In genomic region chr6:65079139-65079538, GRCm38 (mm10) we compare ENCODE assay signal across 8 mouse cellular contexts. TPM values are rescaled to one million over a fixed set of nuclear protein-coding genes. Genes with fewer than 3 reads are reported as not detected.
DNase-seq lines count a peak whose midpoint lies in the region; ATAC-seq and TF ChIP-seq lines count a peak whose summit lies in the region.
"Had no signal": no experiment of that assay in that cellular context is flagged by ENCODE, and none has a peak within 500 bp of the region (broad histone marks: within the 10 kb centered on the region; RNA-seq: fewer than 3 reads in every experiment).

No protein-coding gene starts in this region.

- TF ChIP-seq POLR2A in cerebellum, adult 2 months (IDR thresholded peaks at IDR 0.05; ENCODE audit: borderline replicate concordance, insufficient read depth, low read length): no peak

- peak; percentile 71 for ATAC-seq in CD4-positive, CD25-positive, alpha-beta regulatory T cell, adult 4 months
- ATAC-seq in megakaryocyte, adult 5-6 weeks (ENCODE audit: poor library complexity, severe bottlenecking): peak; percentile 52; the same call in 1 of the 2 replicates

- 83% methylated on average over 1 of the region's 1 CpGs for WGBS in cerebellum, adult 2 months

- no peaks in the 10 kb centered on the region for H3K27me3 ChIP-seq in cerebellum, adult 2 months (ENCODE audit: control insufficient read depth, insufficient read depth, low read length)

- no peak overlapping the region for H3K27ac ChIP-seq in cerebellum, adult 2 months (ENCODE audit: insufficient read depth, low read length)

- no peak for TF ChIP-seq CTCF in cerebellum, adult 2 months (IDR thresholded peaks at IDR 0.05; ENCODE audit: borderline replicate concordance, insufficient read depth, low read depth, low read length)

- H3K4me3 ChIP-seq in cerebellum, adult 2 months (replicated peaks; ENCODE audit: insufficient read depth, low read depth, low read length): no peak overlapping the region

- DNase-seq in kidney, postnatal 36 days: peak; percentile 4
- DNase-seq in kidney, postnatal 10 days: no peak
- DNase-seq in MN1 (ENCODE audit: low spot score): peak; percentile 15
- DNase-seq in right cerebral cortex, adult 2 months (ENCODE audit: low spot score in 2 of 2): no peak
- no peak for DNase-seq in cerebellum, adult 2 months
- DNase-seq: right cerebral cortex, adult 18-20 months had no signal

- H3K4me1 ChIP-seq in cerebellum, adult 2 months (ENCODE audit: control insufficient read depth, insufficient read depth, low read length): no peaks in the 10 kb centered on the region

RNA-seq across cellular contexts. Expression of gene Smarcad1, which starts 36.8 kb away (rescaled TPM):
- polyA plus RNA-seq in CD4-positive, CD25-positive, alpha-beta regulatory T cell, adult 4 months (2017; shearing (Covaris generic)): 10 to 100 TPM; 34.5 to 43.8 TPM
- 30.0 and 43.3 TPM in 2 replicates for total RNA-seq in megakaryocyte, adult 5-6 weeks (2015)
- total RNA-seq in megakaryocyte, adult 5-6 weeks (2017): 33.4 and 47.0 TPM in 2 replicates
- polyA plus RNA-seq in cerebellum, adult 2 months (2012; rRNA removed): 20.9 and 22.3 TPM in 2 replicates

Comparison
In these comparisons a context has a peak if more than half of its experiments do, and no peak if none do; other contexts are left out.
1. DNase-seq: peak in kidney, postnatal 36 days (2 of 2) and MN1 (single experiment); none in kidney, postnatal 10 days (single experiment), right cerebral cortex, adult 2 months (0 of 2) and cerebellum, adult 2 months (0 of 2).